Mouse (Mus musculus) cerebellum, adult (tissue): ENCODE data around the gene Selplg.

ENCODE experiments used
- ATAC-seq: cut with Nextera tagmentation; 2 replicates; pipeline ENCODE4 v1.9.2; 2017; ENCODE audit warnings: mild to moderate bottlenecking, moderate library complexity, mixed read lengths; ENCODE audit not compliant: insufficient number of reproducible peaks, low FRiP score, low TSS enrichment

Selplg gene

GRCm38 (mm10) chr5:113772905-113773519 is 59.4 kb downstream of the Selplg start:
- no peak; the same call in 1 of the 2 replicates for ATAC-seq

- ATAC-seq: peak; percentile 71
These were observed 60.0 kb downstream of the Selplg start, which contains the start of the genes Sart3 and Iscu for GRCm38 (mm10) chr5:113772450-113772895. Gene Sart3, minus strand, starts transcription at chr5:113772510. Gene Iscu, plus strand, starts transcription at chr5:113772748.

- ATAC-seq: peak; percentile 65; the same call in 1 of the 2 replicates
These were observed 61.0 kb downstream of the Selplg start for GRCm38 (mm10) chr5:113771213-113772162.

GRCm38 (mm10) chr5:113768806-113769205 is 63.6 kb downstream of the Selplg start:
- ATAC-seq: no peak
